Mouse (Mus musculus): ENCODE results near the gene Sugct.

The Sugct gene

DNA sequence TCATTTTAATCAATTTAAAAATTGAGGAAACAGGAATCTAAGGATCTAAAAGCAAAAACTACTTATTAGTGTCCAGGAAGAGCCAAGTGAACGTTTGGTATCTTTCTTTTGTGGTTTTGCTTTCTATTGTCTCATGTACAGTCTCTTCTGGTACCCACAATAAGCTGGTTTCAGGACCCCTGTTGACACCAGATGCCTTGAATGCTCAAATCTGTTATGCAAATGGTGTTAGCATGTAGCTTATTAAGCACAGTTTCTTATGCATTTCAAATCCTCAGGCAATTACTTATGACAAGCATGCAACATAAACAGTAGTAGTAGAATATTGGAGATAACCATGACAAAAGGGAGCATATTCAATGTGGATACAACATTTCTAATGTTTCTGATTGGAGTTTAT is 407.0 kb downstream of the Sugct start:
- no peak for DNase-seq (ENCODE audit: low spot score)

DNA sequence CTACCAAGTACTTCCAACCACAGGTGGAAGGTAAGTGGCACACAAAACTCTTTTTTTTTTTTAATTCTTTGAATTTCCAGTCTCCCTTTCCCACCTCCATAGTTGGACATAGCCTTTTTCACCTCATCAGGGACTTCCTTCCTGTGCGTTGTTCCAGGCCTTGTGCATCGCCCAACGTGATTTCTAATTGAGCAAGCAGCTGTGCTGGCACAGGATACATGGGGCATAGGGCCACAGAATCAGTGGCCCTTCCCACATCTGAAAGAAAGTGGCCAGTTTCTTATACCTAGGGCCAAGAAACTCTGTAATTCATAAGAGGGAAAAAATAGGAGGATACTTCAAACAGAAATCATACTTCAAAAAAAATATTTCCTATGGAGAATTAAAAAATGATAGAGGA is 449.4 kb downstream of the Sugct start:
- DNase-seq (ENCODE audit: low spot score) = no peak

DNA sequence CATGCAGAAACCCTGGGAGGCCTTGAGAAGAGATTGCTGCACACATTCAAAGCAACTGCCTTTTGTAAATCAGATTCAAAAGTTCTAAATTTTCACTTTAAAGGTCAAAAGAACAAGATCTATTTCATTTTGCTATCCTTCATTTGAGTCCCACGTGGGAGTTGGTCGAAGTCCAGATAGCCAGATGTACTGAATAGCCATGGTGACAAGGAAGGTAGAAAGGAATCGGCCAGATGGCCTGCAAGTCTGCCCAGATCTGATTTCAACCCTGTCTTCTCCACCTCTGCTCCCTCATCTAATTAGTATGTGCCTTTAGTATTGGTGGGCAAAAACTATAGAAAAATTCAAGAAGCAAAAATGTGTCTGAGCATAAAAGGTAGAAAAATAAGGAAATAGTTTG is 478.8 kb downstream of the Sugct start:
- no peak for DNase-seq (ENCODE audit: low spot score)

GRCm38 (mm10) chr13:17212681-17213080 is 482.7 kb downstream of the Sugct start:
- DNase-seq (ENCODE audit: low spot score) = peak; percentile 3

GRCm38 (mm10) chr13:17190180-17190762 is 505.1 kb downstream of the Sugct start:
- DNase-seq (ENCODE audit: low spot score) = no peak

- DNase-seq (ENCODE audit: low spot score) = no peak
Observed at GRCm38 (mm10) chr13:17185253-17185652, 510.1 kb downstream of the Sugct start.

- DNase-seq (ENCODE audit: low spot score) = no peak
Observed at GRCm38 (mm10) chr13:17165917-17166316, 529.4 kb downstream of the Sugct start.

DNA sequence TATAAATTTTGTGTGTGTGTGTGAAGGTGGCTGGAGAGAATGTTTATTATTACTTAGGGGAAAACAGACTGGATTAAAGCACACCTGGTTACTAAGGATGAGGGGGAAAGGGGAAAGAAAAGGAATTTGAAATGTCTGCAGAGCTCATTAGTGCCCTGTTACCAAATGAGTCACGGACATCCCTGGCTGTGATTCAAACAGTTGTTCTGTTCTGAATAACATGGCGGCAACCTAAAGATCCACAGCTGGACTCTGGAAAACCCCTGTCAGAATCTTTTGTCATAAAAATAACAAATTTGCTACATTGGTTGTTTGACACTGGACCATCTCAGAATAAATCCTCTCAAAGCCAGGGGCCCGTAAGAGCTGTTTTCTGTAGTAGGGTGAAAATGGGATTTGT is 530.6 kb downstream of the Sugct start:
- DNase-seq (ENCODE audit: low spot score) = no peak

- DNase-seq (ENCODE audit: low spot score) = no peak
Observed at GRCm38 (mm10) chr13:17146441-17146992, 548.8 kb downstream of the Sugct start.

GRCm38 (mm10) chr13:17116073-17116472 is 579.3 kb downstream of the Sugct start:
- DNase-seq (ENCODE audit: low spot score) = no peak

DNA sequence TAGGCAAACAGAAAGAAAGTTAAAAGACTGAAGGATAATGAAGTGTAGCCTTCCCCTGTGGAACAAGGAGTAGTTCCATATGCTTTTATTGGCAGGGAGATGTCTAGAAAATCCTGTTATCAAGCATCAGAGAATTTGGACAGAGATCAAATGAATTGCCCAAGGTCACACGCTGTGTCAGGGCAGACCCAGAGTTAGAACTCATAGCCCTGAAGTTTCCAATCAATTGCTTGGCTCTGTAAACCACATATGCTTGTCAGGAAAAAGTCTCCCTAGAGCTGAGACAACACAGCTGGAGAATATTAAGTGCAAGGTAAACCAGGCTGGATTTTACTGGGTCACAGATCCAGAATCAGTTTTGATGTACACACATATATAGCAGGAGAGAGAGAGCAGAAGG is 593.0 kb downstream of the Sugct start:
- DNase-seq (ENCODE audit: low spot score) = no peak

DNA sequence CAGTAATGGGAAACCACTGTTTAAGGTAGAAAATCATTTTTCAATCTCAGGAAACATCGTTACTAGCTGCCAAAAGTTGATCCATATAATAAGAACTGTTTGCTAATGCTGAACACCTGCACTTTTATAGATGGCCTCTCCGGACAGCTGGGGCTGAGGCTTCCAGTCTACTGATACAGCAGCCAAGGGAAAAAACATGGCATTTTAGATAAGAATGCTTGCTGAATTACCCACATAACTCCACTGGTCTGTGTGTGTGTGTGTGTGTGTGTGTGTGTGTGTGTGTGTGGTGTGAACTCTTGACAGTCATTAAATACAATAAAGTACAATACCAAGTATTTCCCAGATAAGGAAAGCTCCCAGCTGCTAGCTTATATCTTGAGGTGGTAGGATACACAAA is 608.8 kb downstream of the Sugct start:
- DNase-seq (ENCODE audit: low spot score) = no peak

DNA sequence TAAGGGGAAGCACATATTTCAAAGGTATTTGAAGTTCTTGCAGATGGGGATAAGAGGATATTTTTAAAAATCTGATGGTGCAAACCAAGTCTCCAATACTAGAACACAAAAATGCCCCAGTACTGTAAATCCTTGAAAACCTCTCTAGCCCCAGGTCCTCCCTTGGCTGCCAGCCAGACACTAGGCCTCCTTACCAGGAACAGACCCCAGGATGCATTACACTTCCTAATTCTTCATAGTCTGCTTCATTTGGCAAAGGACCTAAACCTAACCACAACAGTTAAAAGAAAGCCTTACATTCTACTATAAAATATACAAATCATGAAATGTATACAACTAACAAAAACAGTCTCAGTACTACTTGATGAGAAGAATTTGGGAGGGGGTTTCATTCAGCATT is 609.2 kb downstream of the Sugct start:
- no peak for DNase-seq (ENCODE audit: low spot score)

- DNase-seq (ENCODE audit: low spot score) = no peak
Observed at GRCm38 (mm10) chr13:17084946-17085852, 610.2 kb downstream of the Sugct start.

DNA sequence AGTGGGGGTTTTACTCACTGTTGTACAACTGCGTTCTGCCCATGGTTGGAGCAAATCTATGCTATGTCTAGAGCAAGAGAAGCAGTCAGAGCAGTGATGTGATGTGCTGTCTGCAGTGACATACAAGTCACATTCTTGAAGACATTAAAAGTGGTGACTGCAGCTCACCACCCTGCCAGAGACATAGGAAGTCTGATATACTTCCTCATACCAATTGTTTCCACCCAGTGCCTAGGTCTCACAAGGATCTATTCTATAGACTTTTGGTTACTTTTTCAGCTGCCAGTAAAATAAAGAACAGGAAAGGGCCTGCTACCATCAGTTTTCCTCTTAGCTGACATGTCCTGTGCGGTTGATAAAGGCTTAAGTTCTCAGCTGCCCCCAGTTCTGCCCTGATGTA is 613.7 kb downstream of the Sugct start:
- no peak for DNase-seq (ENCODE audit: low spot score)

- DNase-seq (ENCODE audit: low spot score) = no peak
Observed at GRCm38 (mm10) chr13:17065552-17065951, 629.8 kb downstream of the Sugct start.

DNA sequence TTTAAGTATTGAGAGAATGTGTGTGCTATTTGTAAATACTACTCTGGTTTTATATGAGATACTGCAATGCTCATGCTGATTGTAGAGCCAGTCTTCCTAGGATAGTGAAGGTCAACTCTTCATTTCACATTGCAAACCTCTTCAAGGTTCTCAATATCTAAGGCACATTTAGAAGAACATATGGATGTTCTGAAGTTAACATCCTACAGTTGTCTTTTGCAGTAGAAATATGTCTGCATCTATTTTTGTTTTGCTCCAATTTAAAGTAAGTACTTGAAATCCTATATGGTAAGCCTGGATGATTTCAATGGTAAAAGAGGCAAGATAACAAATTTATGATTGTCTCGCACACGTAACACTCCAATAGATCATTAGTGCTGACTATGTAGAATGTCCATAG is 638.7 kb downstream of the Sugct start:
- no peak for DNase-seq (ENCODE audit: low spot score)

DNA sequence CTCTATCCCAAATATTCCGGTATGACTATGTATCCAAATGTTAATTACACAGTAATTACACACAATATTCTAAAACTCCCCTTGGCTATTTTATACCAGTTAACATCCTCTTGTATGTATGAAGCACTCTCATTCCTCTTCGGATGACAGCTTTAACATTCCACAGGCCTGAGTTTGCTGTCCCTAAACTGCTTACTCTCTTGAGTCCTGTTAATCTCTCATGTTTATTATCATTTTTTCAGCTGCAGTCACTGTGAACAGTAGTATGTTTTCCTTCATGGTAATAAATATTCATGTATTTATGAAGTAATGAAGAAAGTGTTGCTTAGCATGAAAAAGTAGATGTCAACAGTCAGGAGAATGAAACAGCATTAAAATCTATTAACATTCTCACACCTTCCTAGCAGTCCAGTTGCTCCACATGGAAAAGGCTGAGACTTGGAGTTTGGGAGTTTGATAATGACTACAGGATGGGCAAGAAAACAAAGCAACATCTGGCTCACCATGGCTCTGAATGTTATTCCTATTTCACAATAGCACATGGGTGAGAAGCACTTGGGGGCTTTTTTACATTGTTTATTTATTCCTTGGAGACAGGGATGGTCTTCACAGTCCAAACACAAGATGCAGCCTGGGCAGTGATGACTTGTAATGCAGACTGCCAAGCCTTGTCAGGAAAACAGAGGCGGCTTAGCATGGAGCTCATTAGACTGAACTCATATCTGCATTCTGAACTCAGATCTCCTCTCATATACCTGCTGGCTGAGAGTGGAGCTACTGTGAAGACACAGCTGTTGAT is 651.7 kb downstream of the Sugct start:
- DNase-seq (ENCODE audit: low spot score) = no peak

DNA sequence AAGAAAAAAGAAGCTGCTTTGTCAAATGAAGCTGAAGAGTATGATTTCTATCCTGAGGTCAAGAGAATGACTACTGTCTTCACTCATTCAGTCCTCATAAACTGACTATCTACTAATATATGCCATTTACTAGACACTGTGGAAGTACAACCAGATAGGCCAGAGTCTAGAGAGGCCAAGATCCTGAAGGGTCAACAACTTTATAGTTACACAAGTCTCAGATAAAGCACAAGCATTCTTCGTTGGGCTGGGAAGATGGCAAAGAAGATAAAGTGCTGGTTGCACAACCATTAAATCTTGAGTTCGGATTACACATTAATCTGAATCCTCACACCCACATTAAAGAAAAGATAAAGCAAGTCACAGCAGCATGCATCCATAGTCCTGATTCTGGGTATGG is 653.0 kb downstream of the Sugct start:
- DNase-seq (ENCODE audit: low spot score) = no peak

DNA sequence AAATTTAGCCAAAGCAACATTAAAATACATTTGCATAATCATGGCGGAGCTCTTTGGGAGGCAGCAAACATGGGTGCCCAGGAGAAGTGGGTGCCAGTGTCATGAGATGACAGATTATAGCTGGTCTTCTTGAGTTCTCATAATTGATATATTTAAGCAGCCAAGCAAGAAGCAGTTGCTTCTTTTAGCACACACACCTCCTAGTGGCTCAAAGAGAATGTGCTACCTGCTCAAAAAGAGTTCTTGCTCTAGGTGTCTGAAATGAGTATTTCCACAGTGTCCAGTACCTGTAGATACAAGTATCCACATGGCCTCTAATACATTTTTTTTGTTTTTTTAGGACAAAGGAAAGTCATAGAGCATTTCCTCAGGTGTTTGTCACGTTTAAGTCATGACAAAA is 655.6 kb downstream of the Sugct start:
- no peak for DNase-seq (ENCODE audit: low spot score)

DNA sequence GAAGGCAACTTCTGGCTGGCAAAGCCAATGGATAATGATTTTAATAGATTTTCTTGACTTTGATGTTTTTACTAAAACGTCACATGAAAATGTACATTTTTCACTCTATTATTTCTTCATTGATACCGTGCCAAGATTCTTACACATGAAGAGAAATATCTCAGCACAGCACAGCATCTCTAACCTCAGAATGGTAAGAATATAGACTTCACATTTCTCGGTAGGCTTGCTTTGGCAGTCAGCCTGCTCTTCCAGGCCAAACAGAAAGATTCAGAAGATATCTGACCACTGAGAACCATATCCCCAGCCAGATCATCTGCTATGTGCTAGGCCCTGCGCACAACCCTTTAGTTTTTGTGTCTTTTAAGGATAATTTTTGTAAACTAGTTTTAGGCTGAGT is 657.0 kb downstream of the Sugct start:
- DNase-seq (ENCODE audit: low spot score) = no peak

- DNase-seq (ENCODE audit: low spot score) = no peak
Observed at GRCm38 (mm10) chr13:17037899-17038298, 657.5 kb downstream of the Sugct start.

DNA sequence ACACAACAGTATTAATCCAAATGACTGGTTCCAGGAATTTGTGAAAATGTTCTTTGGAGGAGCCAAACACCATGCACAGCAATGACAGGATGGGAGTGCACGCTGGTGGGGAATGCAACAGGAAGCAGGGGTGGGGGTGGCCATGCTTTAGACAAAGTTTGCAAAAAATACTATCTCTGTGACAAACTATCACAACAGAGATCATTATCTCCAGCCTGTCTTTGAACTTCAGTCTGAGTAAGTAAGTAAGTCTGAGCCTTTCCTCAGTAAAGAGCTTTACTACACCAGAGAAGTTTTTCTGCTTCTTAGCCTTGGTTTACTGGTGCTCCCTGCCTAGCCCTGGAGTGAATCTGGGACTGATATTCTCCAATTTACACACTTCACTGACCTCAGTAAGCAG is 664.6 kb downstream of the Sugct start:
- no peak for DNase-seq (ENCODE audit: low spot score)

Measured in adipocyte (in vitro differentiated cells).